Mouse (Mus musculus) hindbrain, embryonic 14.5 days (tissue): ENCODE data around the gene Myh14. TPM values are rescaled to one million over a fixed set of nuclear protein-coding genes. Genes with fewer than 3 reads are reported as not detected.

ENCODE experiments used
- ATAC-seq: fragments of 200-750 bp; cut with Nextera tagmentation; 2 replicates; pipeline ENCODE4 v1.8.0; 2017; ENCODE audit warnings: moderate number of reproducible peaks, mild to moderate bottlenecking, moderate TSS enrichment, moderate library complexity; ENCODE audit not compliant: low FRiP score
- DNase-seq: peaks from one replicate; pipeline ENCODE4 v3.0.0-alpha.2; 2015; ENCODE audit warnings: low spot score
- H3K27ac ChIP-seq: fragments of 300-500 bp; sonication (generic); 2 replicates; pipeline ENCODE4 v1.5.1; 2014; ENCODE audit warnings: mild to moderate bottlenecking, moderate library complexity
- H3K27me3 ChIP-seq: fragments of 300-500 bp; sonication (generic); 2 replicates; pipeline ENCODE4 v1.6.1; 2014; ENCODE audit warnings: mild to moderate bottlenecking, low read length, mixed read lengths; ENCODE audit not compliant: control insufficient read depth, insufficient read depth
- H3K36me3 ChIP-seq: fragments of 300-500 bp; sonication (generic); replicated peaks from 2 replicates; pipeline ENCODE4 v1.6.1; 2014; ENCODE audit not compliant: control insufficient read depth, insufficient read depth
- H3K4me1 ChIP-seq: fragments of 300-500 bp; sonication (generic); replicated peaks from 2 replicates; pipeline ENCODE4 v1.6.1; 2014; ENCODE audit warnings: antibody characterized with exemption, low read length, mixed read lengths; ENCODE audit not compliant: control insufficient read depth, insufficient read depth
- H3K4me2 ChIP-seq: fragments of 300-500 bp; sonication (generic); replicated peaks from 2 replicates; pipeline ENCODE4 v1.6.1; 2014; ENCODE audit warnings: mild to moderate bottlenecking, moderate library complexity
- H3K4me3 ChIP-seq: fragments of 300-500 bp; sonication (generic); replicated peaks from 2 replicates; pipeline ENCODE4 v1.5.1; 2014; ENCODE audit warnings: mild to moderate bottlenecking, low read length
- H3K9ac ChIP-seq: fragments of 300-500 bp; sonication (generic); 2 replicates; pipeline ENCODE4 v1.6.1; 2014
- H3K9me3 ChIP-seq: fragments of 300-500 bp; sonication (generic); 2 replicates; pipeline ENCODE4 v1.6.1; 2016; ENCODE audit warnings: low read length; ENCODE audit not compliant: control insufficient read depth
- WGBS: fragments of 180-500 bp; shearing (Covaris S2); extraction: QIAGEN DNeasy Blood & Tissue Kit; methylation state at CpG from one replicate; pipeline ENCODE4 v1.1.7; 2014; 5-methylcytosine and 5-hydroxymethylcytosine counted together
- polyA plus RNA-seq: library from polyadenylated mRNA; unstranded; fragments of >200 nt; fragmentation: Nextera tagmentation; extraction: Ambion mirVana; gene quantifications from 2 replicates; pipeline ENCODE4 v1.2.1, GENCODE M21; 2014

Myh14 gene
- polyA plus RNA-seq, 1 experiment from 2014 or later = 4.2 TPM

DNA sequence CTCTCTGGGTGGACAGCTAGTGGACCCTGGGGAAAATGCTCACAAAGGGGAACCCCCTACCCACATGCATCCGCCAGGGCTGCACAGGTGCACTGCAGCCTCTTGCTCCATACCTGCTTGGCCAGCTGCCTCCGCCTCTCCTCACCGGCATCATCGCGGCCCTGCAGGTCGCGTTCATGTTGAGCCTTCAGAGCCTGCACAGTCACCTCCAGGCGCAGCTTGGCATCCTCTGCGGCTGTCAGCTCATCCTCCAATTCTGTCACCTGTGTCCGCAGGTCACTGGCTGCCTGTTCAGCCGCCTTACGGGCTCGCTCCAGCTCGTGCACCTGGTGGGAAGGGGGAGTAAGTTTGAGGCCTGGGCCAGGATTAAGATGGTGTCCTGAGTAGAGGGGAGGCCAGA lies 54.7 kb downstream of the Myh14 start:
- 0 out of 2 replicates have a peak, but pooled peaks cover 5% of the 10 kb centered on the region for H3K4me1 ChIP-seq
- peaks cover 19% of the 10 kb centered on the region for H3K27me3 ChIP-seq
- H3K4me3 ChIP-seq = no peak overlapping the region
- no peak overlapping the region for H3K9ac ChIP-seq
- H3K27ac ChIP-seq = no peak overlapping the region
- ATAC-seq = no peak
- H3K4me2 ChIP-seq = no peak overlapping the region
- no peaks in the 10 kb centered on the region for H3K36me3 ChIP-seq
- DNase-seq = no peak
- 85% methylated on average over 14 of the region's 14 CpGs for whole genome bisulfite sequencing
- no peaks in the 10 kb centered on the region for H3K9me3 ChIP-seq

DNA sequence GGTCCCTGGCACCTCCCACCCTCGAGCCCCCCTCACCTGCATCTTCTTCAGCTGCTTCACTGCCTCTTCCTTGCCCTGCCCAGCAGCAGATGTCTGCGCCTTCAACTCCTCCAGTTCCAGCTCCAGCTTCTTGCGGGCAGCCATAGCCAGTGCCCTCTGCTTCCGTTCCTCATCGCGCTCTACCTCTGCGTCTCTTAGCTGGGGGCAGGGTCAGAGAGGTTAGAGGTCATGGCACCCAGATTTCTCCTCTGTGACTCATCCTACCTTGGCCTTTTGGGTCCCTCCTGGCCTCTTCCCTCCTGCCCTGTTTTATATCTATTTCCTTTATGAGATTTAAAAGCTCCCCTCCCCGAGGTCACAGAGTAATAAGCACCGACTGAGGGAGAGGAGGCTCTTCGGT lies 55.3 kb downstream of the Myh14 start:
- no peaks in the 10 kb centered on the region for H3K36me3 ChIP-seq
- 13% methylated on average over 10 of the region's 10 CpGs for WGBS
- peaks cover 19% of the 10 kb centered on the region for H3K27me3 ChIP-seq
- ATAC-seq (no peak), DNase-seq (no peak)
- no peak overlapping the region for H3K27ac ChIP-seq
- no peak overlapping the region for H3K4me3 ChIP-seq
- H3K9ac ChIP-seq = no peak overlapping the region
- 0 out of 2 replicates have a peak, but pooled peaks cover 5% of the 10 kb centered on the region for H3K4me1 ChIP-seq
- no peaks in the 10 kb centered on the region for H3K9me3 ChIP-seq
- H3K4me2 ChIP-seq = 0 out of 2 replicates have a peak overlapping the region, but pooled peaks have one; percentile 3

DNA sequence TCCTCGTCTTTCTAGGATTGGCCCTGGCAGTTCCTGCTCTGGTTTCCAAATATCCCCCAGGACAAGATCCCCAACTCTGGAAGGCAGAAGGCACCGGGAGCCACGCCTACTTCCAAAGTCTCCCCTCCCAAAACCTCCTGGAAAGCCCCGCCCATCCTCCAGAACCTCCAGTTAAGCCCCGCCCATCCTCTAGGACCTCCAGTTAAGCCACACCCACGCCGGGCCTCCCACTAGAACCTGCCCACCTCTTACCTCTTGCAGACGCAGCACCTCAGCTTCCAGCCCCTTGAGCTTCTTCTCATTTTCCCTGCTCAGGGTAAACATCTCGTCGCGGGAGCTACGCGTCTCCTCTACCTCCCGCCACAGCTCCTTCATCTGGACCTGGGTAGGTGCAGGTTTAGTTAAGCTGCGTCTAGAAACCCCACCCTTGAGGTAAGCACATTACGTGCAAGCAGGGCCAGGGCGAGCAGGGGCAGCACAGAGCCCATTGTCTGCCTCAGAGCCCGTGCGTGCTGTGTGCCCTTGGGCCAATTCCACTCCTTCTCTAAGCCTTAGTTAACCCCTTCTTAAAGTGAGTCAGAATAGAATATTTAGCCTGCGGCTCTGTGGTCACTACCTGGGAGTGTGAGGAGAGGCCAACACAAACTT lies 56.5 kb downstream of the Myh14 start:
- H3K36me3 ChIP-seq = no peaks in the 10 kb centered on the region
- H3K27ac ChIP-seq = no peak overlapping the region
- peak overlapping the region; percentile 22 for H3K4me2 ChIP-seq
- no peak for DNase-seq
- peaks cover 19% of the 10 kb centered on the region for H3K27me3 ChIP-seq
- H3K4me3 ChIP-seq = peak overlapping the region; percentile 11; the same call in 1 of the 2 replicates
- H3K9me3 ChIP-seq = no peaks in the 10 kb centered on the region
- 8% methylated on average over 20 of the region's 20 CpGs for WGBS
- H3K9ac ChIP-seq = no peak overlapping the region
- 0 out of 2 replicates have a peak, but pooled peaks cover 5% of the 10 kb centered on the region for H3K4me1 ChIP-seq
- ATAC-seq = no peak

DNA sequence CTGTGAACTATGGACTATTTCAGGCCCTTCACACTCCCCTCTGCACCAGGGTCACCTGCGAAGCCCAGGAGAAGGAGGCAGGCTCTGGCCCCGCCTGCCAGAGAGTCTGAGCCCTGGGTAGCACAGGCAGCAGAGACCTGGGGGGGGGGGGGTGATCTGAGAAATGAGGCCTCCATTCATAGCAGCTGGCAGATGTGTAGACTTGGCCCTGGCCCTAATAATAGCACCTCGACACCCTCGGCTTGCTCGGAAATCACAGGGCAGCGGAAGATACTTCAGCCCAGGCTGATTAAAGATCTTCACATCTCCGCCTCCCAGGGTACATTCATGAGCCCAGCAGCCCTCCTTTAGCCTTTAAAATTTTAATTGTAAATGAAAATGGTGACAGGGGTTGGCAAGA lies 58.5 kb downstream of the Myh14 start:
- Histone ChIP-seq H3K27ac (no peak overlapping the region), H3K4me3 (no peak overlapping the region), H3K36me3 (no peaks in the 10 kb centered on the region), H3K27me3 (peaks cover 19% of the 10 kb centered on the region), H3K4me2 (no peak overlapping the region), H3K4me1 (0 out of 2 replicates have a peak, but pooled peaks cover 5% of the 10 kb centered on the region), H3K9ac (no peak overlapping the region), H3K9me3 (no peaks in the 10 kb centered on the region)
- ATAC-seq (no peak), DNase-seq (no peak)
- WGBS = 77% methylated on average over 7 of the region's 7 CpGs

DNA sequence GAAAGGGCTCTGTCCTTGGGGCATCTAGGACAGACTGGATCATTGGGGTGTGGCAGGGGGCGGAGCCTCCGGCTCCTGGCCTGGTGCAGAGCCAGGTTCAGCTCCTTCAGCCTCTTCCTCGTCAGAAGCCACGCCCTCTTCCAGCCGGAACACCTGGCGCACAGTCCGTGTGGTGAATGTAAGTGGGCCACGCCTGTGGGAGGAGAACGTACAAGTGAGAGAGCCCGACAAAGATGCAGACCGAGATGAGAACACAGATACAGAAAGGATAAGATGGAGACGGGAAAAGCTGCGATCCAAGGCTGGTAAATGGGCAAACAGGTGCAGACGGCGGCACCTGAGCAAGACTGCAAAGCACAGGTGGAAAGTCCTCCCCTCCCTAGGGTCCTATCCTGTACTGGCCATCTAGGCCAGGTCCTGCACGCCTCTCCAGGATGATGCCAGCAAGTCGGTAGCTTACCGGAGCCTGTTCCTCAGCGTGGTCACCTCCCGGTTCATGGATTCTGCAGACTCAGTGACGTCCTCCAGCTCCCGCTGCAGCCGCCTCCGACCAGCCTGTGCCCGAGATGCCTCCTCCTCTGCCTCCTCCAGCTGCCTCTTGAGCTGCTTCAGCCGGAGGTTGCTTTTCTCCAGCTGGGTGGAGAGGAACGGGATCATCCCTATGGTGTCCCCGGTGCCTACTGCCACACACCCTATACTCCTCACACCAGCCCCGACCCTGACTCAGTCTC lies 64.3 kb downstream of the Myh14 start:
- no peaks in the 10 kb centered on the region; the same call in 1 of the 2 replicates for H3K4me1 ChIP-seq
- 11% methylated on average over 29 of the region's 29 CpGs for WGBS
- ATAC-seq = no peak
- no peak overlapping the region for H3K4me3 ChIP-seq
- peak overlapping the region; percentile 19 for H3K4me2 ChIP-seq
- DNase-seq = no peak
- no peak overlapping the region for H3K9ac ChIP-seq
- H3K27me3 ChIP-seq = peaks cover 48% of the 10 kb centered on the region
- no peaks in the 10 kb centered on the region for H3K9me3 ChIP-seq
- no peak overlapping the region for H3K27ac ChIP-seq
- H3K36me3 ChIP-seq = no peaks in the 10 kb centered on the region

DNA sequence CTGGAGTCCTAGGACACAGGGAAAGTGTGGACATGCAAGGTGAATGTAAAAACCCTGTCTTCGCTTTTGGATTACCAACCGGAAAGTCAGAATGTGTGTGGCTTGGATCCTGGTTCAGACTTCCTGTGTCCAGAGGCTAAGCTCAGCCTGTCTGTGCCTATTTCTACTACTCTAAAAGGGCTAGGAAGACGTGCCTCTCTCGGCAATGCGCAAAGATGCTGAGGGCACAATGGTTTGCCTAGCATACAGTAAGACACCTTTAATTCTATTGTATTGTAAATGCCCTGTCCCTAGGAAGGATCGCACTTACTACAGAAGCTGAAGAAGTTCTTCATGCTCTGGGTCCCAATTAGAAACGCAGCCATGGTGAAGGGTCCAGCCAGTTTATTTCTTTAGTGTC lies 65.2 kb downstream of the Myh14 start:
- DNase-seq (no peak), ATAC-seq (no peak)
- H3K9me3 ChIP-seq = no peaks in the 10 kb centered on the region
- no peaks in the 10 kb centered on the region; the same call in 1 of the 2 replicates for H3K4me1 ChIP-seq
- no peak overlapping the region for H3K27ac ChIP-seq
- H3K9ac ChIP-seq = no peak overlapping the region
- H3K4me3 ChIP-seq = no peak overlapping the region
- no peak overlapping the region for H3K4me2 ChIP-seq
- WGBS = 26% methylated on average over 7 of the region's 7 CpGs
- H3K27me3 ChIP-seq = peaks cover 56% of the 10 kb centered on the region
- H3K36me3 ChIP-seq = no peaks in the 10 kb centered on the region

DNA sequence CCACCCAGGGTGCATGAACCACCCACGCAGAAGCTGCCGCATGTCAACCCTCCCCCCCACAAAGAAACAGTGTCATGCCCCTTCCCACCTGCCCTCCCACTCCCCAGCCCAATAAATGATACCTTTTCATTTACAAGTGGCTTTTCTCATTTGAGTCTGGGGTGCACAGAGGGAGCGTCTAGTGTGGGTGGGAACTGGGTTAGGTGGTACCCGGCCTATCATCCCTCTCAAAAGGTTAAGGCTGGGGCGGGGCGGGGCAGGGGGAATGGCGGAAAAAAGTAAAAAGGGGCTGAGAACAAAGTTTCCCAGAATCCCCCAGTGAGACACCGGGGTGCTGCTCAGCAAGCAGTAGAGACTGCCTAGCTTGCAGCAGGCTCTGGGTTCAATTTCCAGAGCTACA lies 66.0 kb downstream of the Myh14 start:
- no peaks in the 10 kb centered on the region; the same call in 1 of the 2 replicates for H3K4me1 ChIP-seq
- peak overlapping the region; percentile 50 for H3K4me2 ChIP-seq
- H3K9me3 ChIP-seq = no peaks in the 10 kb centered on the region
- ATAC-seq = 0 out of 2 replicates have a peak, but pooled peaks have one; percentile 4
- peak overlapping the region; percentile 24 for H3K4me3 ChIP-seq
- peaks cover 56% of the 10 kb centered on the region for H3K27me3 ChIP-seq
- H3K36me3 ChIP-seq = no peaks in the 10 kb centered on the region
- H3K9ac ChIP-seq = no peak overlapping the region
- WGBS = under 1% methylated on average over 8 of the region's 8 CpGs
- DNase-seq = no peak
- no peak overlapping the region for H3K27ac ChIP-seq

DNA sequence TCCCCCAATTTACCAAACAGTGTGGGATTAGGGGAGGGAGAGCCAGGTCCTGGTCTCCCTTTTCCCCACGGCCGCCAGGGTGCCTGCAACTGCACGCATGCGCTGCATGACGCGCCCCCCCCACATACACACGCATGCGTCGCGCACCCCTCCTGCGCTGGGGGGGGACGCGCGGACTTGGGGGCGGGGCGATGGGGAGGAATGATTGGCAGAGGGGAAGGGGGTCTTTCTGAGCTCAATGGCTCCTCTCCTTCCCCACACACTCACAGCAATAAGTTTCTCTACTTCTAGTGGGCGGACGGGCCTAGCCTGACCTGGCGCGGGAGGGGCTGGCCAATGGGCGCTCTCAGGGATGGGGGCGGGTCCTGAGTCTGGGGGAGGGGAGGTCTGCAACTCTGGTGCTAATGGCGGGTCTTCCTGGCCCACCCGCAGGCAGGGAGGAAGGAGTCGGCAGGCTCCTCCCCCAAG lies 66.5 kb downstream of the Myh14 start:
- Histone ChIP-seq H3K36me3 (no peaks in the 10 kb centered on the region), H3K27ac (no peak overlapping the region), H3K4me2 (peak overlapping the region; percentile 50), H3K27me3 (peaks cover 56% of the 10 kb centered on the region), H3K4me3 (peak overlapping the region; percentile 24), H3K9ac (no peak overlapping the region), H3K9me3 (no peaks in the 10 kb centered on the region), H3K4me1 (no peaks in the 10 kb centered on the region; the same call in 1 of the 2 replicates)
- peak; percentile 51 for DNase-seq
- ATAC-seq = peak; percentile 54
- 2% methylated on average over 25 of the region's 25 CpGs for WGBS

DNA sequence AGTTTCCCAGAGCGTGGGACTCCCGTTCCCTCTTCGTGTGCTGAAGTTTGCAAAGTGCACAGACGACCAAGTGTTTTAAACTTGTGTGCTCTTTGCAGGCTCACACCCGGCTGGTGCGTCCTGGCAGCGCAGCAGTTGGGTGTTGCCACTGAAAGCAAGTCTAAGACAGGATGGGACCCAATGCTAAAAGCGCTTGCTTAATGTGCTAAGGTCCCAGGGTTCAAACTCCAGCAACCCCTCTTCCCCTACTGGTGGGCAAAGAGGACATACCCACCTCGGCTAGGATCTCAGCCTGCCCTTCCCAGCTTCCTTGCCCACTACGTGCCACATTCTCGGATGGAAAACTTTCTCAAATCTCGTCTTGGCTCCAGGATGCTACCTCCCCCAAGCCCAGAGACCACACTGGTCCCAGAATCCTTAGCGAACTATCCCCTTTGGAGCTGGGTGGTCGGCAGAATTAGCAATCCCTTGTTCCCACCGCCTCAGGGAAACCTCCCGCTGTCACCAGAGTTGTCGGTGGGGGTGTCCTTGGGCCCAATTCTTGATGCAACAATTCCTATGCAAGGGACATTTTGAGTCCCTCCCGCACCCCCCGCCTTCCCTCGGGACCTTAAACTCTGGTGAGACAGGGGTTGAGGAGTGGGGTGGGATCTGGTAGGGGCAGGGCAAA lies 67.3 kb downstream of the Myh14 start:
- Histone ChIP-seq H3K4me1 (no peaks in the 10 kb centered on the region; the same call in 1 of the 2 replicates), H3K4me3 (no peak overlapping the region), H3K4me2 (peak overlapping the region; percentile 50), H3K9me3 (no peaks in the 10 kb centered on the region), H3K9ac (no peak overlapping the region), H3K36me3 (no peaks in the 10 kb centered on the region), H3K27ac (no peak overlapping the region), H3K27me3 (peaks cover 56% of the 10 kb centered on the region)
- WGBS = 4% methylated on average over 20 of the region's 20 CpGs
- ATAC-seq (no peak), DNase-seq (no peak)
